Mouse (Mus musculus) olfactory bulb, adult 2 months (tissue): ENCODE measurements at regions not wholly inside any gene's neighbourhood (a gene's known extent, or its start where the extent isn't known, plus 50 kb on each side); places are given as distances from the start of the nearest gene placed in this dataset.
"Not testable (repeated sequence)": the region's sequence is repeated elsewhere in the genome, so short reads cannot be mapped to it uniquely, and the experiment has no call there.

Experiments used
- H3K27ac ChIP-seq: fragments of 200-500 bp; 2 replicates; pipeline ENCODE4 v1.5.1; 2012; ENCODE audit warnings: low read depth, low read length; ENCODE audit not compliant: insufficient read depth
- H3K4me1 ChIP-seq: fragments of 200-500 bp; 2 replicates; pipeline ENCODE4 v1.6.1; 2012; ENCODE audit warnings: low read length; ENCODE audit not compliant: control insufficient read depth, insufficient read depth
- H3K4me3 ChIP-seq: fragments of 200-500 bp; 2 replicates; pipeline ENCODE4 v1.5.1; 2012; ENCODE audit warnings: mild to moderate bottlenecking, low read depth, low read length, moderate library complexity; ENCODE audit not compliant: insufficient read depth
- CTCF ChIP-seq: fragments of 200-500 bp; IDR thresholded peaks from 2 replicates; pipeline ENCODE4 v1.5.1; 2012; ENCODE audit warnings: low read depth, mild to moderate bottlenecking, low read length, moderate library complexity; ENCODE audit not compliant: insufficient read depth
- POLR2A ChIP-seq: fragments of 200-500 bp; IDR thresholded peaks from 2 replicates; pipeline ENCODE4 v1.6.1; 2012; ENCODE audit warnings: mild to moderate bottlenecking, low read depth, low read length, moderate library complexity; ENCODE audit not compliant: insufficient read depth
- WGBS: fragments of 180-500 bp; shearing (Covaris S2); methylation state at CpG from one replicate; pipeline ENCODE4 v1.1.7; 2018; 5-methylcytosine and 5-hydroxymethylcytosine counted together

DNA sequence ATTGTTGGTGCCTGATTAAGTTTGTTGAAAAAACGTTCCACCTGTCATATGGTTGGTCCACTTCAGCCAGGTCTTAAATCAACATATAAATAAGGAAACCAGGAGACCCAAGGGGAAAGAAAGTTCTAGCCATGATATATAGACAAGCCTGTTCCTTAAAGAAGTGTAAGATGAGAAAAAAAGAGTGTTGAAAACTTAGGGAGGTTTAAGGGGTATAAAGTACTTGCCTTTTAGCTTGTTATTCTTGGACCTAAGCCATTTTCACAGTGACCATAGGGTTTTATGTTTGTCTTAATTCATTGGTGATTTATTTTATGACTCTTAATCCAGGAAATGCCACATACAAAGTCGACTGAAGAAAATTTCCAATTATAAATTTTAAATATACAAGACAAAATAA lies 602.9 kb upstream of the Marcks start:
- H3K27ac ChIP-seq = no peak overlapping the region
- WGBS = 52% methylated on average over 2 of the region's 2 CpGs
- no peaks in the 10 kb centered on the region for H3K4me1 ChIP-seq
- TF ChIP-seq CTCF = no peak
- no peak for TF ChIP-seq POLR2A
- H3K4me3 ChIP-seq = no peak overlapping the region

DNA sequence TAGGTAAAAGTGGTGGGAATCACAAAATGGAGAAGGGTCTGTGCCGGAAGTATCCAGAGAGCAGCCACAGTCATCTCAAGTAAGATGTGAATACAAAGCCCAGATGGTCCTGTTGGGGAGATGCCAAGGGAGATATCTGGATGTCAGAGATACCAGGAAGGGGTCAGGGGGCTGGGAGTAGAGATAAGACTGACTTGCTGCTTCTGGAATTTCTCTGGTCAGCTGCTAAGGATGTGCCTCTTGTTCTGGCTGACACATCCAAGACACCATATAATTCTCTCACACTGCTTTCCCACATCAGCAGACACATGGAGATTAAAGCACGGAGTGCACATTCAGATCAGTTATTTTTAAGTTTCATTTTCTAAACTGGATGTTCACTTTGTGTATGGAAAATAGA lies 600.3 kb upstream of the Marcks start:
- Histone ChIP-seq H3K27ac (no peak overlapping the region), H3K4me1 (no peaks in the 10 kb centered on the region), H3K4me3 (no peak overlapping the region)
- TF ChIP-seq CTCF (no peak), POLR2A (no peak)
- WGBS = 57% methylated on average over 2 of the region's 2 CpGs

DNA sequence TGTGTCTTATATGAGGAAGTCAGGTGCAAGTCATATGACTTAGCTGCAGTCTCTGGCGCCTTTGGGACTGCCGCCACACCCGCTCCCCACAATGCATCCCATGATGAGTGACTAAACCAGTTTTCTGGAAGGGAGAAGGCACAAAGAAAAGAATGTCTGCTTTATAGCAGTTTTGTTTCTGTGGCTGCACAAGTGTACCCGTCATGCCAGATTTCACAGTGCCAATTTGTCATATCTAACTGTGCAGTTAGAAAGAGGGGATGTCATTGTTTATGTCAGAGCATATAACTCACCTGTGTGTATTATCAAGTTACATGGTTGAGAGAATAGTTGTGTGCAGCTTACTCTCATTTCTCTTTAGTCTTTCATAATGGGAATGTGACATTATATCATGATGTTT lies 586.9 kb upstream of the Marcks start:
- no peak for TF ChIP-seq CTCF
- no peak for TF ChIP-seq POLR2A
- 83% methylated on average over 4 of the region's 4 CpGs for WGBS
- Histone ChIP-seq H3K4me3 (no peak overlapping the region), H3K27ac (no peak overlapping the region), H3K4me1 (no peaks in the 10 kb centered on the region)

DNA sequence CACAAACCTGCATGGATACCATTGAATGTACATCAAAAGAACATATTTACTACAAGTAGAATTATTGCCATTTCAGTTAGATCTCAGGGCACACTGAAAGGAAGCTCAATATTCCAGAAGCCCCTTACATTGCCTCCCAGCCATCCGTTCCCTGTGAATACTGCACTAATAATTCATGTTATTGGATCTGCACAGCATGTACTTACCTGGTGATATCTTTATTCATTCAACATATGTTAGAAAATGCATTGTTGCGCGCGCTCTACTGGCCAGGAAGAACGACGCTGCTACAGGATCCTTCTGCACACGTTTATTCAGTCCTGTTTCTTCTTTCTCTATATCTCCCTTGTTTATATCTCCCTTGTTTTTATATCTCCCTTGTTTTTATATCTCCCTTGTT lies 586.3 kb upstream of the Marcks start:
- not testable (repeated sequence) for H3K4me1 ChIP-seq, H3K4me3 ChIP-seq, H3K27ac ChIP-seq
- WGBS = 88% methylated on average over 7 of the region's 7 CpGs

DNA sequence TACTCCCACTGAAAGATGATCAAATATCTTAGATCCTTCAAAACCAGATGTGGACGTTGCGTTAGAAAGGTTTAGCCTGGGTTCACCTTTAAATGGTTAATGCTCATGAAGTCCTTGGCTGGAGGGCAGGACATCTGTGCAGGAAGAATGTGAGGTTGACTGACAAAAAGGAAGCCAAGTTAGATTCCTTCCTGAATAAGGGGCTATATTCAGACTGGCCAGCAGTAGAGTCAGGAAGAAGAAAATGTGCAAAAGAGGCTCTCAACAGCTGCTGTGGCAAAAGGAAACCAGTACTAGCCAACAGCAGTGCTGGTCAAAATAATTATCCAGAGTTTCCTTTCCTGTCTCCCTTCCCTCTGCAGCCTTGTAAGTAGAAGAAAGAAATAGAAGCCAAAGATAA lies 582.0 kb upstream of the Marcks start:
- H3K4me1 ChIP-seq = no peaks in the 10 kb centered on the region
- WGBS = 94% methylated on average over 2 of the region's 2 CpGs
- H3K27ac ChIP-seq = no peak overlapping the region
- no peak overlapping the region for H3K4me3 ChIP-seq
- no peak for TF ChIP-seq CTCF
- TF ChIP-seq POLR2A = no peak

DNA sequence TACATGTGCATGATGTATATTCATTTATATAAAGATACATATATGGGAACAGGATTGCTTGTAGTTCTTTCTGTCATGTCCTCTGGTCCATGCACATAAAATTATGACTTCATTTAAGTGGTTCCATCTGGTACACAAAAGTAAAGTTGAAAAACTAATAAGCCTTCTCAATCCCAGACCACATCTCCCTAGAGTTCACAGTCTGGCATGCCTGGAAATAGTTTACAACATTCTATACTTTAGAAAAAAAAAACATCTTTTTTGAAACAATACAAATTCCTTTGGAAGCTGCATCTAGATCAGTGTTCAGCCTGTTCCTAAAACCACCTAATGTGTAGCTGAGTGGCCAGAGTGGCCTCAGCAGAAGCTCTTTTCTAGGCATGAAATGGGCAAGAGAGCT lies 578.2 kb upstream of the Marcks start:
- H3K4me1 ChIP-seq = no peaks in the 10 kb centered on the region
- no peak overlapping the region for H3K4me3 ChIP-seq
- TF ChIP-seq POLR2A (no peak), CTCF (no peak)
- no peak overlapping the region for H3K27ac ChIP-seq

DNA sequence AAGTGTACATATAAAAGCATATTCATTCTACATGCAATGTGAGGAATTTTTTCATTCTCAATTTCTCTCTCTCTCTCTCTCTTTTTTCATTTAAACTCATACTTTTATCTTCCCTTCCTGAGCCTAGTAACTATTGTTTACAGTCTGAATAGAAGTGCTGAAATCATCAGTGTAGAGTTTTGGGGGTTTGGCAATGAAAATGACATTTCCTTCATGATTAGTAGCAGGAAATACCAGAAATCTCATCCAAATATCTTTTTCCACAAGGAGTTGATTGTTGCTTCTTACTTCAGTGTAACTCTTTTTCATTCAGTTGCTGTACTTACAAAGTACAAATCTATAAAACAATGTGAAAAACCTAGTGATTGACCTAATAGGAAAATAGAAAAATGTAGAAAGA lies 572.7 kb upstream of the Marcks start:
- Histone ChIP-seq H3K4me1 (no peaks in the 10 kb centered on the region), H3K4me3 (no peak overlapping the region), H3K27ac (no peak overlapping the region)
- TF ChIP-seq POLR2A (no peak), CTCF (no peak)

DNA sequence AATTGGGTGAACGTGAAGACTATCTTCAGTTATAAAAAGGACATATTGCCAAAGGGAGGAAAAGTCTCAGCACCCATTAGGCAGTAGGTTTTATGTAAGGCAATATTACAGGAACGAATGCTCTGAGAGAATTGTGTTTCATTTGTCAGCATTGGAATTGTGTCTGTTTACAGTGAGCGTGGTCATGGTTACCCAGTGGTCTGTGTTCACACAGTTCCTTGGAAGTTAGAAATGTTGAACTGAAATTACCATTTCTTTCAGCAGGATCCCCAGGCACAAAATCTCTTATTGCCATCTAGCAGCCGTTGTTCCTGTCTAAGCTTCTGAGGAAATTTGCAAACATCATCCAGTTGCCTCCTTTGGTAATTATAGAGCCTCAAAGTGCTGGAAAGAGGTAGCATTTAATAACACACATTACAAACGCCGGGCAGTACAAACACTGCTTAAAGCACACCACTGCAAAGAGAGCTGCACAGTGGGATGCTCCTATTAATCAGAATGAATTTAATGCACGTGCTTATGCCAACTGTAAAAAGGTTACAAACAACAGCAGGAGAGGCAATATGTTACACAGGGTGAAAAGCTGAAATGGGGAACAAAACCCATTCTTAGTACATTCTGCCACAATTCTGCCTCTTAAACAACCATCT lies 555.4 kb upstream of the Marcks start:
- TF ChIP-seq POLR2A (no peak), CTCF (no peak)
- H3K27ac ChIP-seq = no peak overlapping the region
- no peak overlapping the region for H3K4me3 ChIP-seq
- 22% methylated on average over 7 of the region's 7 CpGs for WGBS
- H3K4me1 ChIP-seq = no peaks in the 10 kb centered on the region

DNA sequence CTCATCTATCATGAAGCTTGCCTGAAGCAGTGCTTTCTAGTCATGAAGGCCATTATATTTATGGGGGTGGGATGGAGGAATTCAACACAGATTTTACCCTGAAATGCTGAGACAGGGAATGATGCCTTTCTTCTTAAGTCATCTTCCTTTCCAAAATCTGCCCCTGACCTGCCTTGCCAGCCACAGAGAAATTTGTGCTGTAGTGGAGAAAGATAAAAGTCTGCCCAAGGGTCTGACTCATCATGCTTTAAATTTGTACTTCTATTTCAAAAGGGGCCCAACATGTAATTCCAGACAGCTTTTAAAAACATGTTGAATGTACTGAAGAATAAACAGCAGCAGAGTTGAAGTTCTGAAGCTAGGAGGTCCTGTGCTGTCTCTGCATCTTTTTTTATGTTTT lies 554.1 kb upstream of the Marcks start:
- no peak overlapping the region for H3K4me3 ChIP-seq
- TF ChIP-seq CTCF (no peak), POLR2A (no peak)
- H3K27ac ChIP-seq = no peak overlapping the region
- H3K4me1 ChIP-seq = no peaks in the 10 kb centered on the region

DNA sequence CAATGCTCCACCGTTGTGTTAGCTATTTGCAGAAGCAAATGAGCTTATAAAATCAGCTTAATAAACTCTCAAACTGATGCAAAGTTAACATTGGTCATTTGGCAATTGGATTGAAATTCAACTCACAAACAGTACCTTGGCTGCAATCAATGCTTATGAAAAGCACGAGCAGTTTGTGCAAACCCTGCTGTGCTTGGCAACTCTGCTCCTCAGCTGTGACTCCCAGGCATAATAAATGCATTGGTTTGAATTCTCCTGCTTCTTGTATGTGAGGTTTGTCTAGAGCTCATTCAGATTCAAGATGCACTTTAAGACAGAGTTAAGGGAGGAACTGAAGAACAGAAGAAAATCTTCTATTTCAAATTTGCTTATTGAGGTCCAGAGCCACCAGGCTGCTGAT lies 553.2 kb upstream of the Marcks start:
- no peak overlapping the region for H3K4me3 ChIP-seq
- TF ChIP-seq POLR2A (no peak), CTCF (no peak)
- WGBS = 50% methylated on average over 2 of the region's 2 CpGs
- no peaks in the 10 kb centered on the region for H3K4me1 ChIP-seq
- no peak overlapping the region for H3K27ac ChIP-seq
